Mouse (Mus musculus) spleen, adult 2 months (tissue): ENCODE measurements around the gene Cldn22.
A peak's percentile ranks its signal among the peaks of the same experiment; 100 is the strongest.

Experiments used
- CTCF ChIP-seq: fragments of 200-500 bp; IDR thresholded peaks from 2 replicates; pipeline ENCODE4 v1.5.1; 2011; ENCODE audit warnings: mild to moderate bottlenecking, inconsistent platforms; ENCODE audit not compliant: insufficient read depth, insufficient read length, insufficient replicate concordance; ENCODE audit errors: extremely low read depth
- POLR2A ChIP-seq: fragments of 200-500 bp; IDR thresholded peaks from 2 replicates; pipeline ENCODE4 v1.6.1; 2011; ENCODE audit warnings: low read depth, low read length, inconsistent platforms

DNA sequence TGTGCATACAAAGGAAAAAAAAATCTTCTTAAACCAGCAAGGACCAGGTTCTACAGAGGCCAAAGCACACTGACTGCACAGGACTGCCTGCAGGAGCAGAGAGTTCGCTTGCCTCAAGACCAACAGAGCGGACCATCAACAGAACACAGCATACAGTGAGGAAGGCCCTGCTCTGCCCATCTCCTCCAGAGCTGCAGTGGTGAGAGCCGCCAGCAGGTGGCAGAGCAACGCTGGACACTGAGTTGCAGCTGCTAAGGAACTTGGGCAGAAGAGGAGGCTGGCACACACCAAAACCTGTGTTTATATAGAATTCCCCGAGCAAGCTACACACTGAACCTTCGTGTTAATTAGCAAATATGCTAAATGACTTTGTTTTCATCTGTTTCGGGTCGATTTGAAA is 42.8 kb downstream of the Cldn22 start:
- TF ChIP-seq CTCF: peak; percentile 96
- TF ChIP-seq POLR2A: no peak
